Mouse (Mus musculus): ENCODE results near the gene Arhgef12.

The Arhgef12 gene

GRCm38 (mm10) chr9:43109125-43109524 is 2.1 kb upstream of the Arhgef12 start:
- no peak for DNase-seq (ENCODE audit: low read depth, low spot score)

GRCm38 (mm10) chr9:43108721-43109120 is 1.7 kb upstream of the Arhgef12 start:
- no peak for DNase-seq (ENCODE audit: low read depth, low spot score)

- DNase-seq (ENCODE audit: low read depth, low spot score): no peak
Observed at GRCm38 (mm10) chr9:43108081-43108480, 1.0 kb upstream of the Arhgef12 start.

GRCm38 (mm10) chr9:43107555-43107954 is 516 bp upstream of the Arhgef12 start:
- DNase-seq (ENCODE audit: low read depth, low spot score): no peak

GRCm38 (mm10) chr9:43106426-43107186 is 433 bp downstream of the Arhgef12 start:
- DNase-seq (ENCODE audit: low read depth, low spot score): peak; percentile 75

- peak; percentile 89 for DNase-seq (ENCODE audit: low read depth, low spot score)
Observed at GRCm38 (mm10) chr9:43105664-43106361, 1.2 kb downstream of the Arhgef12 start.

- peak; percentile 71 for DNase-seq (ENCODE audit: low read depth, low spot score)
Observed at GRCm38 (mm10) chr9:43104873-43105663, 2.0 kb downstream of the Arhgef12 start.

GRCm38 (mm10) chr9:43104526-43104872 is 2.5 kb downstream of the Arhgef12 start:
- no peak for DNase-seq (ENCODE audit: low read depth, low spot score)

- DNase-seq (ENCODE audit: low read depth, low spot score): peak; percentile 47
Observed at GRCm38 (mm10) chr9:43103675-43104299, 3.3 kb downstream of the Arhgef12 start.

- DNase-seq (ENCODE audit: low read depth, low spot score): peak; percentile 27
Observed at GRCm38 (mm10) chr9:43102931-43103330, 4.1 kb downstream of the Arhgef12 start.

GRCm38 (mm10) chr9:43101936-43102595 is 5.0 kb downstream of the Arhgef12 start:
- peak; percentile 53 for DNase-seq (ENCODE audit: low read depth, low spot score)

- DNase-seq (ENCODE audit: low read depth, low spot score): peak; percentile 36
Observed at GRCm38 (mm10) chr9:43098922-43099321, 8.1 kb downstream of the Arhgef12 start.

- DNase-seq (ENCODE audit: low read depth, low spot score): no peak
Observed at GRCm38 (mm10) chr9:43097801-43098557, 9.1 kb downstream of the Arhgef12 start.

- DNase-seq (ENCODE audit: low read depth, low spot score): peak; percentile 77
Observed at GRCm38 (mm10) chr9:43096337-43096736, 10.7 kb downstream of the Arhgef12 start.

- DNase-seq (ENCODE audit: low read depth, low spot score): no peak
Observed at GRCm38 (mm10) chr9:43094828-43095227, 12.2 kb downstream of the Arhgef12 start.

GRCm38 (mm10) chr9:43093803-43094202 is 13.2 kb downstream of the Arhgef12 start:
- no peak for DNase-seq (ENCODE audit: low read depth, low spot score)

GRCm38 (mm10) chr9:43085686-43086285 is 21.3 kb downstream of the Arhgef12 start:
- no peak for DNase-seq (ENCODE audit: low read depth, low spot score)

GRCm38 (mm10) chr9:43084496-43085362 is 22.3 kb downstream of the Arhgef12 start:
- no peak for DNase-seq (ENCODE audit: low read depth, low spot score)

GRCm38 (mm10) chr9:43083441-43084055 is 23.5 kb downstream of the Arhgef12 start:
- DNase-seq (ENCODE audit: low read depth, low spot score): peak; percentile 56

All from A20 (cell line).